Mouse (Mus musculus): Measurements from ENCODE around the gene St6galnac6.

St6galnac6 gene

GRCm38 (mm10) chr2:32599409-32599808, at the start of gene St6galnac6:
TSS of gene St6galnac6 (plus strand) at chr2:32599709.
- no peak for DNase-seq

GRCm38 (mm10) chr2:32549764-32550163, 49.7 kb upstream of the St6galnac6 start:
- DNase-seq = no peak

- no peak for DNase-seq
These were observed 48.3 kb upstream of the St6galnac6 start for GRCm38 (mm10) chr2:32551236-32551635.

GRCm38 (mm10) chr2:32553592-32554148, 45.8 kb upstream of the St6galnac6 start:
- no peak for DNase-seq

GRCm38 (mm10) chr2:32555484-32555883, 44.0 kb upstream of the St6galnac6 start:
- DNase-seq = no peak

- DNase-seq = no peak
These were observed 43.5 kb upstream of the St6galnac6 start for GRCm38 (mm10) chr2:32556019-32556418.

GRCm38 (mm10) chr2:32559570-32559969, 39.9 kb upstream of the St6galnac6 start:
- DNase-seq = peak; percentile 76

GRCm38 (mm10) chr2:32566536-32567063, 32.9 kb upstream of the St6galnac6 start:
- peak; percentile 76 for DNase-seq

- no peak for DNase-seq
These were observed 31.4 kb upstream of the St6galnac6 start for GRCm38 (mm10) chr2:32568149-32568548.

- DNase-seq = no peak
These were observed 30.6 kb upstream of the St6galnac6 start for GRCm38 (mm10) chr2:32568941-32569340.

- DNase-seq = peak; percentile 95
These were observed 28.6 kb upstream of the St6galnac6 start, which contains the start of gene Dpm2 for GRCm38 (mm10) chr2:32570698-32571494. TSS of gene Dpm2 (plus strand) at chr2:32570858.

- no peak for DNase-seq
These were observed 27.3 kb upstream of the St6galnac6 start for GRCm38 (mm10) chr2:32572196-32572595.

GRCm38 (mm10) chr2:32574497-32574896, 25.0 kb upstream of the St6galnac6 start, which contains the start of gene Pip5kl1:
TSS of gene Pip5kl1 (plus strand) at chr2:32574797.
- no peak for DNase-seq

GRCm38 (mm10) chr2:32574901-32575585, 24.5 kb upstream of the St6galnac6 start:
- DNase-seq = peak; percentile 71

- peak; percentile 87 for DNase-seq
These were observed 23.8 kb upstream of the St6galnac6 start, which contains the start of gene 9430097D07Rik for GRCm38 (mm10) chr2:32575586-32576160. TSS of gene 9430097D07Rik (minus strand) at chr2:32575684.

GRCm38 (mm10) chr2:32576532-32576931, 23.0 kb upstream of the St6galnac6 start:
- DNase-seq = no peak

GRCm38 (mm10) chr2:32578146-32579046, 21.1 kb upstream of the St6galnac6 start:
- DNase-seq = no peak

- DNase-seq = peak; percentile 66
These were observed 17.9 kb upstream of the St6galnac6 start for GRCm38 (mm10) chr2:32581450-32582095.

- peak; percentile 90 for DNase-seq
These were observed 16.4 kb upstream of the St6galnac6 start for GRCm38 (mm10) chr2:32582830-32583799.

GRCm38 (mm10) chr2:32585149-32585714, 14.3 kb upstream of the St6galnac6 start:
- DNase-seq = no peak

Data from embryo, embryonic 11 days (tissue).